Mouse (Mus musculus) heart, adult 18-20 months (tissue): ENCODE measurements around the gene 4931428L18Rik. TPM values are rescaled to one million over a fixed set of nuclear protein-coding genes. Genes with fewer than 3 reads are reported as not detected.
"Not testable (repeated sequence)": the region's sequence is repeated elsewhere in the genome, so short reads cannot be mapped to it uniquely, and the experiment has no call there.

ENCODE experiments used
- DNase-seq, 2 experiments: peaks; one replicate each; pipeline ENCODE4 v3.0.0; 2021 to 2022; ENCODE audit warnings: mixed read lengths in 1 of 2
- total RNA-seq, 2 experiments: library from RNA; stranded (reverse); gene quantifications; 2 replicates each; pipeline ENCODE4 v1.2.3; 2021

The 4931428L18Rik gene
- total RNA-seq, 2 experiments from 2014 or later: not detected

- DNase-seq: peak in 1 of 2 experiments; percentile 11
These were observed 163.6 kb downstream of the 4931428L18Rik start for GRCm38 (mm10) chr1:31058861-31059351.

- DNase-seq: no peak
These were observed 164.3 kb downstream of the 4931428L18Rik start for GRCm38 (mm10) chr1:31058196-31058595.

DNA sequence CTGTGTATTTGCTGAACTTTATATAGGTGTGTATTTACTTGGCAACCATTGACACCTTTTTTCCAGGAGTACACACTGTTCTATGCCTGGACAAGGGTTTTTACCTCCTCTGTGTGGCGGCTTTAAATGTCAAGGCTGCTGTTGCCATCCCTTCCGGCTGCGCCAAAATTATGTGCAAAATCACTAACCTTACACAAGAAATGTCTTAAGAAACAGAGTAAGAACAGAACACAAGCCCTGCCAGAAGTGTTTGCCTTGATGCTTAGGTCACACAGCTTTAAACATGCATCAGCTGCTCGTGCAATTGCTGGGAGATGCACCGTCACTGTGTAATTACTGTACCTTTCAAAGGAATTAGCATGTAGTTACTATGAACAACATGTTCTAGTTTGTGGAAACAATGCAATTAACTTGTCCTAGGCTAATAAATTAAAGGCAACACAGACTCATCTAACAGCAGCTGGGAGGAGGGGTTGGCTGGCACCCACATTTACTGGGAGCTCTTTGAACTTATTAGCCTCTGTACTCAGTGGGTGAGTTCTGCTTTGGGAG lies 171.0 kb downstream of the 4931428L18Rik start:
- DNase-seq: no peak

DNA sequence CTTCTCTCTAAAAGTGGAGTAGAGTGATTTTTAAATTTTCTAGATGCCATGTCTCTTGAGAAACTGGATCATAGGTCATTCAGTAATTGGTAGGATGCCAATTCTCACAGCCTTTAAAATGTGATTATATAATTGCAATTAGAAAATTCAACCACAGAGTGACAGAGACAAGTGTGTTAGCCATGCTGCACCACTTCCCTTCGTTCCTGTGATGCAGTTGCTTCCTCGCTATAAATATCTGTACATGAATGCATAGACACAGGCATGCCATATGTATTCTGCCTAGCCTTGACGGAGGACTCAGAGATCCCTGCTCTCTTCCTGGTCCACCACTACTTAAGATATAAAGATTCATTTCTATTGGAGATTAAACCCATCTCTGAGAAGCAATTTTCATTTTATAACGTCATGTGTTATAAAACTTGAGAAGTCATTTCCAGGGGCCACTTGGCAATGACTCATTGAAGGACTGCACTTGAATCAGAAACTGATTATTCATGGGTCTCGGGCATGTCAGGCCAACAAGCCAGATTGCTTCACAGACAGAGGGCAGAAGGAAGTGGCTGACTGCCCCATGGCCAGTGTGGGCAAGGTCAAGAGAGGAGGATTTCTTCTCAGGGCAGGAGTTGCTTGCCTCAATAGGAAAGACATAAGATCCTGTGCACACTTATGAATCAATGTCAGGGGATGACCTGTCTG lies 172.4 kb downstream of the 4931428L18Rik start:
- DNase-seq: peak; percentile 17 to 28

DNA sequence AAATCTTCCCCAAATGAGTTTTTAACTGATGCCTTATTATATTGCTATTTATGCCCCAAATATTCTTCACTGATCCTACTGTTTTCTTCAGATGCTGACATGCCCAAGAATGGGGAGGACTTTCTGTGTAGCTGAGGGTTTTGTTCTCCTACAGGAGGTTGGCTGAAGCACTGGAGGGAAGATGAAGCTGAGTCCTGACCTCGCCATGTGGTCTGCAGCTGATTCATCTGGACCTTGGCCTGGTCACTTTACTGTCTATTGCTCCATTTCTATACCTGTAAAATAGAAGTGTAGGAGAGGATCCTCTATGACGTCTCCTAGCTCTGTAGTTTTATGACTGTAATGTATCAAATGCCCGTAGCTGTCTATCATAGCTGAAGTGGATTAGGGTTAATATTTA lies 179.3 kb downstream of the 4931428L18Rik start:
- no peak for DNase-seq

- DNase-seq: no peak
These were observed 179.7 kb downstream of the 4931428L18Rik start for GRCm38 (mm10) chr1:31042793-31043192.

DNA sequence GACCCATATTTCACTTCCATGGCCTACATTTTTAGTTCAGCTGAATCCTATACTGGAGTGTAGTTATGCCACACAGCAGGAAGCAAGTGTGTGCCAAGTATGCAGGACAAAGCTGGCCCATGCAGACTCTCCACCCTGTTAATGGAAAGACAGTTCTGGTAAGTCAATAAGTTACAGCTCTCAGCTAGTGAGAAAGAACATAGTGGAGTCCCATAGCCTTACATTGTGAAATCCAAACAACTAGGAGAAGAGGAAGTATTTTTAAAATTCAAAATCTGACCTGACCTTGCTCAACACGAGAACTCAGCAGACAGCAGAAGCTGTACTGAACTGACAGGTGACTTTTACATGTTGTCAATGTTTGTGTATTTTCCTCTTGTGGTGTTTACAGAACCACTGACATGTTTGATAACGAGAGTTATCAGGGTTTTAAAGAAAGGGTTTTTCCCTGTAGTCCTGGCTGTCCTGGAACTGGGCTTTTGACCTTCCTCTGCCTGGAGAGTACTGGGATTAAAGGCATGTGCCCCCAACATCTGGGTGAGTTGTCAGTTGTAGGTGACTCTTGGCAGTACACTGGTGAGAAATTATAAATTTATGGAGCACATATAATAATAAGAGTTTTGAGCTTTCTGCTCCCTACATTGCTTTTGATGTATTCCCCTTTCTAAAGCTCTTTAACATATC lies 188.5 kb downstream of the 4931428L18Rik start:
- DNase-seq: peak; percentile 12 to 13

- no peak for DNase-seq
These were observed 190.1 kb downstream of the 4931428L18Rik start for GRCm38 (mm10) chr1:31032351-31032750.

DNA sequence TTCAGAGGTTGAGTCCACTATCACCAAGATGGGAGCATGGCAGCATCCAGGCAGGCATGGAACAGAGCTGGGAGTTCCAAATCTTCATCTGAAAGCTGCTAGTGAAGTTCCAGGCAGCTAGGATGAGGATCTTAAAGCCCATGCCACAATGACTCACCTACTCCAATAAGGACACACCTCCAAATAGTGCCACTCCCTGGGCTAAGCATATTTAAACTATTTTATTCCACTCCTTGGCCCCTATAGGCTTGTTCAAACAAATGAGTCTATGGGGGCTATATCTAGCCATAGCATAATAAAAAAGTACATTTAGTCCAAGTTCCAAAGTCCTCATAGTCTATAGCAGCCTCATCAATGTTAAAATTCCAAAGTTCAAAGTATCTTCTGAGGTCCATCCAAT lies 199.3 kb downstream of the 4931428L18Rik start:
- no peak for DNase-seq

DNA sequence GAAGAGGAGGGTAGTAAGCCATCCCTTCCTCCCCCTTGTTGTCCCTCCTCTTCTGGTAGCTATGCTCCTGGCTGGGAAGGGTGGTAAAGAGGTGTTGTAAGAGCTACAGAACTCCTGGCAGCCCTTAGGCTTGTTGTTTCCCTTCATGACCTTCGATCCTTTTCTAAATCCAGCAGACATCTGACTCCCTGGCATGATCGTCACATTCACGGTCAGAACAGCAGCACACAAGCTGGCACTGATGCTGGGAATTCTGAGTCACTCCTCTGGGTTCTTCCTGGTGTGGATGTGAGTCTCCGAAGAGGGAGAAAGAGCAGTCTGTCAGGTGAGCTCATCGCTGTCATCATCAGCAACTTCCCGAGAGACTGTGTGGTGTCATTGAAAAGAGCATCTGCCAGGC lies 203.2 kb downstream of the 4931428L18Rik start:
- DNase-seq: peak; percentile 86 to 89

DNA sequence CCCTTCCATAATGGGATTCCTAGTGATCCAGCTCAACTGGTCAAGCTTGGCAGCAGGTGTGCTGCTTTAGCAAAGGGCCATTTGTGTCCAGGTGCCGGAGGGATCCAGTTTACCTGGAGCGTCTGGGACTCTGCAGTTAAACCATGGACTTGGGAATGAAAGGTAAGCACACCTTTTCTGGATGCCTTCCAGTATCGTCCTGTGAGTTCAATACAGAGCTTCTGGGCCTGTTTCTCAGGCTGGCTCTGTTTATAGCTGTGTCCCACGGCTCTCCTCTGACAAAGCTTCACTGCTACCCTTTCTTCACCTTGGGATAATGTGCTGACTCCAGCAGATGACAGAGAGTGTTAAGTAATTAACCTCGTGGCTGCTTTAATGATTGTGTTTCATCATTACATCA lies 205.1 kb downstream of the 4931428L18Rik start:
- DNase-seq: no peak

- no peak for DNase-seq
These were observed 206.4 kb downstream of the 4931428L18Rik start for GRCm38 (mm10) chr1:31016068-31016467.

- no peak for DNase-seq
These were observed 207.2 kb downstream of the 4931428L18Rik start for GRCm38 (mm10) chr1:31015261-31015660.

- DNase-seq: not testable (repeated sequence)
These were observed 244.6 kb downstream of the 4931428L18Rik start, which contains the start of gene AC153137.1 for GRCm38 (mm10) chr1:30977868-30978267. TSS of gene AC153137.1 (minus strand) at chr1:30977968.

- not testable (repeated sequence) for DNase-seq
These were observed 245.2 kb downstream of the 4931428L18Rik start for GRCm38 (mm10) chr1:30977239-30977638.

GRCm38 (mm10) chr1:30951795-30952194 lies 270.7 kb downstream of the 4931428L18Rik start:
- no peak for DNase-seq

- peak in 1 of 2 experiments; percentile 23 for DNase-seq
These were observed 272.0 kb downstream of the 4931428L18Rik start for GRCm38 (mm10) chr1:30950456-30950835.

GRCm38 (mm10) chr1:30949710-30950455 lies 272.6 kb downstream of the 4931428L18Rik start:
- peak; percentile 94 to 98 for DNase-seq

GRCm38 (mm10) chr1:30948950-30949639 lies 273.4 kb downstream of the 4931428L18Rik start:
- peak; percentile 64 to 70 for DNase-seq

- DNase-seq: peak; percentile 15 to 59
These were observed 274.0 kb downstream of the 4931428L18Rik start for GRCm38 (mm10) chr1:30948361-30948949.
